Mouse (Mus musculus) cerebellum, adult 2 months (tissue): ENCODE measurements around the gene Acsbg1. TPM values are rescaled to one million over a fixed set of nuclear protein-coding genes. Genes with fewer than 3 reads are reported as not detected.

Source experiments
- DNase-seq, 2 experiments: peaks; one replicate each; pipeline ENCODE4 v3.0.0; 2021
- H3K27ac ChIP-seq: fragments of 200-500 bp; 2 replicates; pipeline ENCODE4 v1.5.1; 2012; ENCODE audit warnings: low read length, control low read depth, inconsistent platforms; ENCODE audit not compliant: insufficient read depth
- H3K27me3 ChIP-seq: fragments of 200-500 bp; 2 replicates; pipeline ENCODE4 v1.6.1; 2012; ENCODE audit warnings: inconsistent platforms, mild to moderate bottlenecking, low read length, moderate library complexity; ENCODE audit not compliant: control insufficient read depth, insufficient read depth
- H3K4me1 ChIP-seq: fragments of 200-500 bp; 2 replicates; pipeline ENCODE4 v1.6.1; 2011; ENCODE audit warnings: low read length; ENCODE audit not compliant: control insufficient read depth, insufficient read depth
- H3K4me3 ChIP-seq: fragments of 200-500 bp; replicated peaks from 2 replicates; pipeline ENCODE3; 2011; ENCODE audit warnings: mild to moderate bottlenecking, low read depth, low read length, control low read depth; ENCODE audit not compliant: insufficient read depth
- CTCF ChIP-seq: fragments of 200-500 bp; IDR thresholded peaks from 2 replicates; pipeline ENCODE4 v1.5.1; 2011; ENCODE audit warnings: low read depth, mild to moderate bottlenecking, control low read depth, low read length, moderate library complexity, borderline replicate concordance; ENCODE audit not compliant: insufficient read depth
- POLR2A ChIP-seq: fragments of 200-500 bp; IDR thresholded peaks from 2 replicates; pipeline ENCODE4 v1.6.1; 2011; ENCODE audit warnings: low read length, control low read depth, borderline replicate concordance; ENCODE audit not compliant: insufficient read depth
- WGBS: fragments of 180-500 bp; shearing (Covaris S2); methylation state at CpG from one replicate; pipeline ENCODE4 v1.1.7; 2018; 5-methylcytosine and 5-hydroxymethylcytosine counted together
- polyA plus RNA-seq: library from polyadenylated mRNA; depleted of rRNA; stranded (reverse); fragments of >200 nt; gene quantifications from 2 replicates; pipeline ENCODE4 v1.2.3, GENCODE M21; 2012

The Acsbg1 gene
- polyA plus RNA-seq, 1 experiment, result 270 TPM

DNA sequence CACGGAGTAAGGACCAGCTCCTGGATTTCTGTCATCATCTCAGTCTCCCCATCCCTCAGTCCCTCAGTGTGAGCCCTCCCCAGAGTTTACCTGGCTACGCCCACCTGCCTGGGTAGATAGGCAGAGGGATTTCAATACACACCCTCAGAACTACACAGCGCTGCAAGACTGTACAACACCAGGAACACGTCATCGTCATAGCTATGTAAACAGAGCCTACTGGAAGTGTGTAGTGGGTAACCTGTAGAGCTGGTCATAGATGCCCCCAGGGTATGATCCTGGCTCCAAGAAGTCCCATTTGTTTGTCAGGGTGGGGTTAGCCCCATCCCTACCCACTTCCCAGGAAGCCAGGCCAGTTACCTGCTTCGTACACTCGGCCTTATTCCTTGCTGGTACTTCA lies 18.5 kb downstream of the Acsbg1 start:
- H3K4me1 ChIP-seq, result no peaks in the 10 kb centered on the region
- TF ChIP-seq POLR2A, result no peak
- TF ChIP-seq CTCF, result no peak
- WGBS, result 95% methylated on average over 7 of the region's 7 CpGs
- no peaks in the 10 kb centered on the region for H3K27me3 ChIP-seq
- H3K27ac ChIP-seq, result no peak overlapping the region
- no peak for DNase-seq
- H3K4me3 ChIP-seq, result no peak overlapping the region

- WGBS, result 86% methylated on average over 4 of the region's 4 CpGs
- H3K4me3 ChIP-seq, result no peak overlapping the region
- no peak overlapping the region for H3K27ac ChIP-seq
- H3K4me1 ChIP-seq, result no peaks in the 10 kb centered on the region
- no peaks in the 10 kb centered on the region for H3K27me3 ChIP-seq
- TF ChIP-seq CTCF (no peak), POLR2A (no peak)
- DNase-seq, result no peak
Measured at GRCm38 (mm10) chr9:54642556-54642955, 19.1 kb downstream of the Acsbg1 start.

- DNase-seq, result no peak
- Histone ChIP-seq H3K4me3 (no peak overlapping the region), H3K4me1 (no peaks in the 10 kb centered on the region), H3K27ac (no peak overlapping the region), H3K27me3 (no peaks in the 10 kb centered on the region)
- no peak for TF ChIP-seq POLR2A
- no peak for TF ChIP-seq CTCF
- WGBS, result 56% methylated on average over 2 of the region's 2 CpGs
Measured at GRCm38 (mm10) chr9:54642149-54642548, 19.5 kb downstream of the Acsbg1 start.

GRCm38 (mm10) chr9:54641548-54641947 lies 20.1 kb downstream of the Acsbg1 start:
- Histone ChIP-seq H3K4me1 (no peaks in the 10 kb centered on the region), H3K27me3 (no peaks in the 10 kb centered on the region), H3K4me3 (no peak overlapping the region), H3K27ac (no peak overlapping the region)
- no peak for TF ChIP-seq CTCF
- TF ChIP-seq POLR2A, result no peak
- DNase-seq, result no peak
- WGBS, result 88% methylated on average over 3 of the region's 3 CpGs

DNA sequence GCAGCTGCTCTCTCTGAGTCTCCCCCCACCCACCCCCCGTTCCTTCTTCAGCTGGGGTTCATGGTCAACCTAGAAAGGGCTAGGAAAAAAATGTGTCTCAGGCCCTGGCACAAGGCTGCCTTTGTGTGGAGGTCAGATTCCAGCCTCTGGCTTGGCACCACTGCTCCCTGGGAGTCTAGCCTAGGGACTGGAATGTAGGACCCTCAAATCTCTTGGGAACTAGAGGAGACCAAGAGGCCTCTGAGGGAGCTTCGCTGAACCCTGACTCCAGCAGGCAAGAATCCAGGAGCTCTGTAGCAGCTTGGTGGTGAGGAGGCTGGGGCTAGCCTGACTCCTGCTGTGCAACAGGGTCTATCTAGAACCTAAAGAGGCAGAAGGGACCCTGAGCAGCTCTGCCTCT lies 22.5 kb downstream of the Acsbg1 start:
- Histone ChIP-seq H3K4me3 (no peak overlapping the region), H3K27me3 (no peaks in the 10 kb centered on the region), H3K4me1 (no peaks in the 10 kb centered on the region), H3K27ac (no peak overlapping the region)
- TF ChIP-seq POLR2A (no peak), CTCF (no peak)
- no peak for DNase-seq
- 59% methylated on average over 2 of the region's 2 CpGs for whole genome bisulfite sequencing

- no peaks in the 10 kb centered on the region for H3K27me3 ChIP-seq
- no peak overlapping the region for H3K4me3 ChIP-seq
- WGBS, result 65% methylated on average over 5 of the region's 5 CpGs
- TF ChIP-seq CTCF, result no peak
- no peak for TF ChIP-seq POLR2A
- H3K4me1 ChIP-seq, result no peaks in the 10 kb centered on the region
- no peak for DNase-seq
- no peak overlapping the region for H3K27ac ChIP-seq
Measured at GRCm38 (mm10) chr9:54637510-54638314, 24.0 kb downstream of the Acsbg1 start.

DNA sequence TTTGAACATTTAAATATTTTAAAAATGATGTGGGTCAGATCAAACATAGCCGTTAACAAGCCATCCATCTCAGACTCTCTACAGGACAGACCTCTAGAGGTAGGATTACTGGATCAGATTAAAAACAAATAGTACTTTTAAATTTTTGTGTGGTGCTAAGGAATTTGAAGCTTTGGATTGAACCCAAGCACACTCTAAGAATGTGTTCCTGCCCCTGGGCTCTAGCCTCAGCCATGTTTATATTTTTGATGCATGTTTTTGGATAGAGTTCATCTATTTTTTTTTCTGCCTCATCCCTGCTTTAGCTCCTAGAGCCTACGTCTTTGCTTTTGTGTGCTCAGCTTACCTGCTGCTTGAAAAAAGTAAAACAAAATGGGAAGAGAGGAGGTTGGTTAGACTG lies 28.3 kb downstream of the Acsbg1 start:
- TF ChIP-seq CTCF (no peak), POLR2A (no peak)
- 93% methylated on average over 2 of the region's 2 CpGs for WGBS
- Histone ChIP-seq H3K4me3 (no peak overlapping the region), H3K27me3 (no peaks in the 10 kb centered on the region), H3K27ac (no peak overlapping the region), H3K4me1 (peaks cover 8% of the 10 kb centered on the region; the same call in 1 of the 2 replicates)
- no peak for DNase-seq

GRCm38 (mm10) chr9:54630905-54631304 lies 30.8 kb downstream of the Acsbg1 start:
- no peak for DNase-seq
- Histone ChIP-seq H3K27ac (no peak overlapping the region), H3K4me3 (no peak overlapping the region), H3K4me1 (peaks cover 8% of the 10 kb centered on the region; the same call in 1 of the 2 replicates), H3K27me3 (no peaks in the 10 kb centered on the region)
- TF ChIP-seq POLR2A (no peak), CTCF (no peak)
